Mouse (Mus musculus): ENCODE results near the gene 1700020L24Rik. TPM values are rescaled to one million over a fixed set of nuclear protein-coding genes. Genes with fewer than 3 reads are reported as not detected.

The 1700020L24Rik gene
- polyA plus RNA-seq, 1 experiment from 2014 or later = 0.55 TPM

GRCm38 (mm10) chr11:83409087-83409754 is 28.3 kb upstream of the 1700020L24Rik start, which contains the start of gene Rasl10b:
TSS of gene Rasl10b (plus strand) at chr11:83409137.
- DNase-seq (ENCODE audit: low spot score) = peak; percentile 57
- WGBS = 2% methylated on average over 30 of the region's 44 CpGs
- no peaks in the 10 kb centered on the region for H3K9me3 ChIP-seq (ENCODE audit: control insufficient read depth, low read length)
- peak within 1 kb of the TSS; percentile 90 for H3K4me2 ChIP-seq (ENCODE audit: low read depth, severe bottlenecking)
- 0 out of 2 replicates have a peak, but pooled peaks have one; percentile 51 for ATAC-seq (ENCODE audit: insufficient number of reproducible peaks, low FRiP score, low TSS enrichment, low read depth)
- no peaks in the 10 kb centered on the region; the same call in 1 of the 2 replicates for H3K36me3 ChIP-seq (ENCODE audit: control insufficient read depth, insufficient read depth, low read length)
- H3K27ac ChIP-seq (replicated peaks; ENCODE audit: low read depth, low read length) = no peak within 1 kb of the TSS
- H3K4me3 ChIP-seq (ENCODE audit: low read depth, low read length) = peak within 1 kb of the TSS; percentile 68
- H3K27me3 ChIP-seq (ENCODE audit: control insufficient read depth, insufficient read depth, low read length) = no peaks in the 10 kb centered on the region
- peak within 1 kb of the TSS; percentile 77 for H3K9ac ChIP-seq (ENCODE audit: low read length)
- H3K4me1 ChIP-seq (ENCODE audit: control insufficient read depth, insufficient read depth, low read length) = peaks cover 5% of the 10 kb centered on the region; the same call in 1 of the 2 replicates

GRCm38 (mm10) chr11:83409792-83410291 is 27.6 kb upstream of the 1700020L24Rik start:
- Histone ChIP-seq H3K9me3 (ENCODE audit: control insufficient read depth, low read length) (no peaks in the 10 kb centered on the region), H3K27me3 (ENCODE audit: control insufficient read depth, insufficient read depth, low read length) (no peaks in the 10 kb centered on the region), H3K4me1 (ENCODE audit: control insufficient read depth, insufficient read depth, low read length) (peaks cover 5% of the 10 kb centered on the region; the same call in 1 of the 2 replicates), H3K9ac (ENCODE audit: low read length) (peak overlapping the region; percentile 77), H3K27ac (replicated peaks; ENCODE audit: low read depth, low read length) (no peak overlapping the region), H3K4me3 (ENCODE audit: low read depth, low read length) (peak overlapping the region; percentile 68), H3K4me2 (ENCODE audit: low read depth, severe bottlenecking) (peak overlapping the region; percentile 90), H3K36me3 (ENCODE audit: control insufficient read depth, insufficient read depth, low read length) (no peaks in the 10 kb centered on the region; the same call in 1 of the 2 replicates)
- peak; percentile 35; the same call in 1 of the 2 replicates for ATAC-seq (ENCODE audit: insufficient number of reproducible peaks, low FRiP score, low TSS enrichment, low read depth)
- 2% methylated on average over 25 of the region's 40 CpGs for WGBS
- DNase-seq (ENCODE audit: low spot score) = peak; percentile 47

GRCm38 (mm10) chr11:83410510-83410909 is 27.0 kb upstream of the 1700020L24Rik start:
- no peak overlapping the region; the same call in 1 of the 2 replicates for H3K4me2 ChIP-seq (ENCODE audit: low read depth, severe bottlenecking)
- H3K36me3 ChIP-seq (ENCODE audit: control insufficient read depth, insufficient read depth, low read length) = no peaks in the 10 kb centered on the region; the same call in 1 of the 2 replicates
- no peaks in the 10 kb centered on the region for H3K27me3 ChIP-seq (ENCODE audit: control insufficient read depth, insufficient read depth, low read length)
- no peak overlapping the region for H3K27ac ChIP-seq (replicated peaks; ENCODE audit: low read depth, low read length)
- H3K4me3 ChIP-seq (ENCODE audit: low read depth, low read length) = no peak overlapping the region
- DNase-seq (ENCODE audit: low spot score) = no peak
- WGBS = 46% methylated on average over 6 of the region's 6 CpGs
- no peak for ATAC-seq (ENCODE audit: insufficient number of reproducible peaks, low FRiP score, low TSS enrichment, low read depth)
- no peak overlapping the region for H3K9ac ChIP-seq (ENCODE audit: low read length)
- no peaks in the 10 kb centered on the region for H3K9me3 ChIP-seq (ENCODE audit: control insufficient read depth, low read length)
- peaks cover 5% of the 10 kb centered on the region; the same call in 1 of the 2 replicates for H3K4me1 ChIP-seq (ENCODE audit: control insufficient read depth, insufficient read depth, low read length)

GRCm38 (mm10) chr11:83417080-83417479 is 20.4 kb upstream of the 1700020L24Rik start:
- WGBS = 13% methylated on average over 5 of the region's 5 CpGs
- H3K4me3 ChIP-seq (ENCODE audit: low read depth, low read length) = no peak overlapping the region
- H3K4me2 ChIP-seq (ENCODE audit: low read depth, severe bottlenecking) = no peak overlapping the region
- DNase-seq (ENCODE audit: low spot score) (peak; percentile 84), ATAC-seq (ENCODE audit: insufficient number of reproducible peaks, low FRiP score, low TSS enrichment, low read depth) (no peak)
- H3K9me3 ChIP-seq (ENCODE audit: control insufficient read depth, low read length) = no peaks in the 10 kb centered on the region
- H3K4me1 ChIP-seq (ENCODE audit: control insufficient read depth, insufficient read depth, low read length) = 0 out of 2 replicates have a peak, but pooled peaks cover 2% of the 10 kb centered on the region
- H3K36me3 ChIP-seq (ENCODE audit: control insufficient read depth, insufficient read depth, low read length) = no peaks in the 10 kb centered on the region
- H3K9ac ChIP-seq (ENCODE audit: low read length) = no peak overlapping the region
- H3K27ac ChIP-seq (replicated peaks; ENCODE audit: low read depth, low read length) = no peak overlapping the region
- peaks cover 36% of the 10 kb centered on the region for H3K27me3 ChIP-seq (ENCODE audit: control insufficient read depth, insufficient read depth, low read length)

- WGBS = 81% methylated on average over 7 of the region's 7 CpGs
- H3K9me3 ChIP-seq (ENCODE audit: control insufficient read depth, low read length) = no peaks in the 10 kb centered on the region
- no peaks in the 10 kb centered on the region for H3K36me3 ChIP-seq (ENCODE audit: control insufficient read depth, insufficient read depth, low read length)
- no peak overlapping the region for H3K4me2 ChIP-seq (ENCODE audit: low read depth, severe bottlenecking)
- H3K27ac ChIP-seq (replicated peaks; ENCODE audit: low read depth, low read length) = no peak overlapping the region
- no peak overlapping the region for H3K9ac ChIP-seq (ENCODE audit: low read length)
- 0 out of 2 replicates have a peak, but pooled peaks cover 2% of the 10 kb centered on the region for H3K4me1 ChIP-seq (ENCODE audit: control insufficient read depth, insufficient read depth, low read length)
- DNase-seq (ENCODE audit: low spot score) = no peak
- H3K27me3 ChIP-seq (ENCODE audit: control insufficient read depth, insufficient read depth, low read length) = peaks cover 36% of the 10 kb centered on the region
- no peak overlapping the region for H3K4me3 ChIP-seq (ENCODE audit: low read depth, low read length)
- ATAC-seq (ENCODE audit: insufficient number of reproducible peaks, low FRiP score, low TSS enrichment, low read depth) = no peak
Observed at GRCm38 (mm10) chr11:83417708-83418107, 19.8 kb upstream of the 1700020L24Rik start.

GRCm38 (mm10) chr11:83418566-83418965 is 18.9 kb upstream of the 1700020L24Rik start:
- no peak overlapping the region for H3K9ac ChIP-seq (ENCODE audit: low read length)
- 4% methylated on average over 38 of the region's 38 CpGs for WGBS
- no peak for ATAC-seq (ENCODE audit: insufficient number of reproducible peaks, low FRiP score, low TSS enrichment, low read depth)
- DNase-seq (ENCODE audit: low spot score) = no peak
- H3K9me3 ChIP-seq (ENCODE audit: control insufficient read depth, low read length) = no peaks in the 10 kb centered on the region
- H3K27ac ChIP-seq (replicated peaks; ENCODE audit: low read depth, low read length) = no peak overlapping the region
- H3K4me1 ChIP-seq (ENCODE audit: control insufficient read depth, insufficient read depth, low read length) = 0 out of 2 replicates have a peak, but pooled peaks cover 2% of the 10 kb centered on the region
- peaks cover 36% of the 10 kb centered on the region for H3K27me3 ChIP-seq (ENCODE audit: control insufficient read depth, insufficient read depth, low read length)
- H3K4me3 ChIP-seq (ENCODE audit: low read depth, low read length) = no peak overlapping the region; the same call in 1 of the 2 replicates
- H3K4me2 ChIP-seq (ENCODE audit: low read depth, severe bottlenecking) = no peak overlapping the region
- H3K36me3 ChIP-seq (ENCODE audit: control insufficient read depth, insufficient read depth, low read length) = no peaks in the 10 kb centered on the region

- Histone ChIP-seq H3K9me3 (ENCODE audit: control insufficient read depth, low read length) (no peaks in the 10 kb centered on the region), H3K27me3 (ENCODE audit: control insufficient read depth, insufficient read depth, low read length) (peaks cover 36% of the 10 kb centered on the region), H3K4me2 (ENCODE audit: low read depth, severe bottlenecking) (no peak overlapping the region), H3K36me3 (ENCODE audit: control insufficient read depth, insufficient read depth, low read length) (no peaks in the 10 kb centered on the region), H3K4me3 (ENCODE audit: low read depth, low read length) (no peak overlapping the region), H3K27ac (replicated peaks; ENCODE audit: low read depth, low read length) (no peak overlapping the region), H3K9ac (ENCODE audit: low read length) (no peak overlapping the region), H3K4me1 (ENCODE audit: control insufficient read depth, insufficient read depth, low read length) (0 out of 2 replicates have a peak, but pooled peaks cover 2% of the 10 kb centered on the region)
- WGBS = 40% methylated on average over 4 of the region's 4 CpGs
- DNase-seq (ENCODE audit: low spot score) (no peak), ATAC-seq (ENCODE audit: insufficient number of reproducible peaks, low FRiP score, low TSS enrichment, low read depth) (no peak)
Observed at GRCm38 (mm10) chr11:83420338-83420737, 17.1 kb upstream of the 1700020L24Rik start.

GRCm38 (mm10) chr11:83421305-83421704 is 16.2 kb upstream of the 1700020L24Rik start:
- Histone ChIP-seq H3K36me3 (ENCODE audit: control insufficient read depth, insufficient read depth, low read length) (no peaks in the 10 kb centered on the region), H3K27me3 (ENCODE audit: control insufficient read depth, insufficient read depth, low read length) (peaks cover 38% of the 10 kb centered on the region), H3K27ac (replicated peaks; ENCODE audit: low read depth, low read length) (no peak overlapping the region)

More at GRCm38 (mm10) chr11:83421305-83421704, 16.2 kb upstream of the 1700020L24Rik start:
- no peak overlapping the region for H3K4me3 ChIP-seq (ENCODE audit: low read depth, low read length)
- H3K9ac ChIP-seq (ENCODE audit: low read length) = no peak overlapping the region
- WGBS = 2% methylated on average over 9 of the region's 9 CpGs
- no peaks in the 10 kb centered on the region for H3K9me3 ChIP-seq (ENCODE audit: control insufficient read depth, low read length)
- no peak overlapping the region for H3K4me2 ChIP-seq (ENCODE audit: low read depth, severe bottlenecking)
- peak; percentile 90 for DNase-seq (ENCODE audit: low spot score)
- H3K4me1 ChIP-seq (ENCODE audit: control insufficient read depth, insufficient read depth, low read length) = 0 out of 2 replicates have a peak, but pooled peaks cover 2% of the 10 kb centered on the region
- ATAC-seq (ENCODE audit: insufficient number of reproducible peaks, low FRiP score, low TSS enrichment, low read depth) = no peak
